Mouse (Mus musculus): Measurements from ENCODE around the gene 3100002H09Rik.

The 3100002H09Rik gene

GRCm38 (mm10) chr4:124614189-124614588 lies 3.6 kb upstream of the 3100002H09Rik start:
- DNase-seq = no peak

GRCm38 (mm10) chr4:124611768-124612167 lies 1.2 kb upstream of the 3100002H09Rik start:
- DNase-seq = no peak

- no peak for DNase-seq
These were observed 537 bp downstream of the 3100002H09Rik start for GRCm38 (mm10) chr4:124610066-124610465.

- no peak for DNase-seq
These were observed 3.4 kb downstream of the 3100002H09Rik start for GRCm38 (mm10) chr4:124607166-124607565.

GRCm38 (mm10) chr4:124606180-124606579 lies 4.4 kb downstream of the 3100002H09Rik start:
- DNase-seq = no peak

GRCm38 (mm10) chr4:124605255-124605654 lies 5.3 kb downstream of the 3100002H09Rik start:
- DNase-seq = no peak

- no peak for DNase-seq
These were observed 6.9 kb downstream of the 3100002H09Rik start for GRCm38 (mm10) chr4:124603712-124604111.

GRCm38 (mm10) chr4:124595929-124596328 lies 14.7 kb downstream of the 3100002H09Rik start:
- no peak for DNase-seq

GRCm38 (mm10) chr4:124594933-124595332 lies 15.7 kb downstream of the 3100002H09Rik start:
- DNase-seq = no peak

GRCm38 (mm10) chr4:124593691-124594090 lies 16.9 kb downstream of the 3100002H09Rik start:
- no peak for DNase-seq

- no peak for DNase-seq
These were observed 17.4 kb downstream of the 3100002H09Rik start for GRCm38 (mm10) chr4:124593210-124593609.

- no peak for DNase-seq
These were observed 18.4 kb downstream of the 3100002H09Rik start for GRCm38 (mm10) chr4:124592241-124592640.

- DNase-seq = no peak
These were observed 29.9 kb downstream of the 3100002H09Rik start for GRCm38 (mm10) chr4:124580695-124581094.

- DNase-seq = no peak
These were observed 34.6 kb downstream of the 3100002H09Rik start for GRCm38 (mm10) chr4:124575955-124576445.

GRCm38 (mm10) chr4:124575269-124575954 lies 35.2 kb downstream of the 3100002H09Rik start:
- no peak for DNase-seq

- no peak for DNase-seq
These were observed 37.0 kb downstream of the 3100002H09Rik start for GRCm38 (mm10) chr4:124573586-124573985.

GRCm38 (mm10) chr4:124570977-124571376 lies 39.6 kb downstream of the 3100002H09Rik start:
- DNase-seq = no peak

- no peak for DNase-seq
These were observed 40.9 kb downstream of the 3100002H09Rik start for GRCm38 (mm10) chr4:124569661-124570060.

GRCm38 (mm10) chr4:124563371-124563770 lies 47.2 kb downstream of the 3100002H09Rik start:
- no peak for DNase-seq

GRCm38 (mm10) chr4:124562721-124563120 lies 47.9 kb downstream of the 3100002H09Rik start:
- no peak for DNase-seq

All from thymus, postnatal 36 days (tissue).